31 mouse cellular contexts compared by ENCODE assay signal in the genomic region with DNA sequence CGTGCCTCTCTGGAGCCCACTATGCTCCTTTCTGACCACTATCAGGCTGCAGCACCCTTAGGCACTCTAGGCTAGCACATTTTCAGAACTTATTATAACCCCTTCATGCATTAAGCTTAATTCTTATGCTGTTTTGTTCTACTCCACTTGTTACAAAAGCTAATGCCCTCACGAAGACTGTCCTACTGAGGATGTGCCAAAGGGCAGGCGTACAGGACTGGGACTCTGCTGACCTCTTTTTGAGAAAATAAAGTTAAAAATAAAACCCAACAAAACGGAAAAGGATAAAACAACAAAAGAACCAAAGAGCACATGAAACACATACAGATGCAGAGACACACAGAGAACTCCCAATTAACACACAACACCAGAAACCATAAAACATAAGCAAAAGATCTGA. TPM values are rescaled to one million over a fixed set of nuclear protein-coding genes. Genes with fewer than 3 reads are reported as not detected.
DNase-seq lines count a peak whose midpoint lies in the region; ATAC-seq and TF ChIP-seq lines count a peak whose summit lies in the region.
"Had no signal": no experiment of that assay in that cellular context is flagged by ENCODE, and none has a peak within 500 bp of the region (broad histone marks: within the 10 kb centered on the region; RNA-seq: fewer than 3 reads in every experiment).

No protein-coding gene starts in this region.

- TF ChIP-seq RAD21 in MEL (IDR thresholded peaks at IDR 0.05; ENCODE audit: low read depth, low read length), result no peak

- no peaks in the 10 kb centered on the region for H3K9me3 ChIP-seq in MEL (replicated peaks; ENCODE audit: insufficient read depth, low read length)
- H3K9me3 ChIP-seq in liver, embryonic 13.5 days (replicated peaks), result no peaks in the 10 kb centered on the region
- no peaks in the 10 kb centered on the region for H3K9me3 ChIP-seq in liver, embryonic 16.5 days (replicated peaks; ENCODE audit: control insufficient read depth, low read length)
- no peaks in the 10 kb centered on the region for H3K9me3 ChIP-seq in lung, postnatal 0 days (ENCODE audit: low read length)
- H3K9me3 ChIP-seq: forebrain, embryonic 10.5 days; forebrain, embryonic 13.5 days; G1E; heart, embryonic 10.5 days; heart, embryonic 13.5 days had no signal

- peak overlapping the region; percentile 18; the same call in 1 of the 2 replicates for H3K27ac ChIP-seq in MEL (ENCODE audit: control insufficient read depth, low read depth, low read length)
- H3K27ac ChIP-seq in liver, embryonic 13.5 days, result peak overlapping the region; percentile 97
- peak overlapping the region; percentile 98 for H3K27ac ChIP-seq in liver, embryonic 16.5 days (ENCODE audit: low read length)
- no peak overlapping the region for H3K27ac ChIP-seq in lung, postnatal 0 days (ENCODE audit: low read length)
- H3K27ac ChIP-seq: forebrain, embryonic 10.5 days; forebrain, embryonic 13.5 days; heart, adult 2 months; heart, embryonic 10.5 days; hindbrain, embryonic 14.5 days had no signal

- no peak for ATAC-seq in liver, embryonic 13.5 days (ENCODE audit: low read depth)
- no peak for ATAC-seq in liver, embryonic 16.5 days (ENCODE audit: low read depth)
- no peak for ATAC-seq in lung, postnatal 0 days
- ATAC-seq: forebrain, embryonic 13.5 days; forebrain, embryonic 16.5 days had no signal

- peaks cover 24 to 34% of the 10 kb centered on the region in 2 experiments for H3K4me1 ChIP-seq in MEL (ENCODE audit: control insufficient read depth in 1 of 2, insufficient read depth in 2 of 2, low read length in 2 of 2)
- peaks cover 89% of the 10 kb centered on the region for H3K4me1 ChIP-seq in liver, embryonic 13.5 days (replicated peaks)
- H3K4me1 ChIP-seq in liver, embryonic 16.5 days (ENCODE audit: control insufficient read depth, low read depth, low read length), result peaks cover 54% of the 10 kb centered on the region
- peaks cover 5% of the 10 kb centered on the region; the same call in 1 of the 2 replicates for H3K4me1 ChIP-seq in lung, postnatal 0 days (ENCODE audit: insufficient read depth, low read depth, low read length)
- H3K4me1 ChIP-seq: forebrain, embryonic 10.5 days; forebrain, embryonic 13.5 days had no signal

- H3K4me3 ChIP-seq in MEL (ENCODE audit: control insufficient read depth in 1 of 2, insufficient read depth in 1 of 2, low read depth in 2 of 2, low read length in 2 of 2), result no peak overlapping the region
- H3K4me3 ChIP-seq in liver, embryonic 13.5 days (replicated peaks), result no peak overlapping the region
- no peak overlapping the region for H3K4me3 ChIP-seq in liver, embryonic 16.5 days (ENCODE audit: low read depth, low read length)
- H3K4me3 ChIP-seq in lung, postnatal 0 days (ENCODE audit: low read depth, low read length), result no peak overlapping the region
- H3K4me3 ChIP-seq: forebrain, embryonic 10.5 days; forebrain, embryonic 13.5 days; heart, adult 2 months; heart, embryonic 10.5 days; heart, embryonic 13.5 days had no signal

- 78% methylated on average over 4 of the region's 4 CpGs for WGBS in liver, embryonic 13.5 days (ENCODE audit: insufficient replicate concordance)
- WGBS in liver, embryonic 16.5 days (ENCODE audit: insufficient replicate concordance), result 75% methylated on average over 4 of the region's 4 CpGs
- WGBS in lung, postnatal 0 days, result 77% methylated on average over 4 of the region's 4 CpGs

- peaks cover 60 to 68% of the 10 kb centered on the region in 2 experiments for H3K36me3 ChIP-seq in MEL (ENCODE audit: control insufficient read depth in 1 of 2, insufficient read depth in 2 of 2, low read length in 2 of 2)
- peaks cover 95% of the 10 kb centered on the region for H3K36me3 ChIP-seq in liver, embryonic 13.5 days
- H3K36me3 ChIP-seq in liver, embryonic 16.5 days (ENCODE audit: control insufficient read depth, insufficient read depth), result peaks cover 34% of the 10 kb centered on the region
- H3K36me3 ChIP-seq in lung, postnatal 0 days (ENCODE audit: insufficient read depth, low read length), result peaks cover 33% of the 10 kb centered on the region

- H3K9ac ChIP-seq in MEL (ENCODE audit: control insufficient read depth, low read depth, low read length, poor library complexity, severe bottlenecking), result no peak overlapping the region
- no peak overlapping the region for H3K9ac ChIP-seq in liver, embryonic 13.5 days
- H3K9ac ChIP-seq in liver, embryonic 16.5 days (ENCODE audit: low read depth, low read length), result no peak overlapping the region
- H3K9ac ChIP-seq in lung, postnatal 0 days (replicated peaks; ENCODE audit: low read depth), result no peak overlapping the region
- H3K9ac ChIP-seq: forebrain, embryonic 13.5 days; hindbrain, embryonic 14.5 days had no signal

- TF ChIP-seq POLR2A in MEL (IDR thresholded peaks at IDR 0.05; ENCODE audit: control insufficient read depth in 1 of 2, insufficient read depth in 1 of 2, low read depth in 1 of 2, low read length in 2 of 2, poor library complexity in 1 of 2), result 0 out of 4 replicates have a peak, but pooled peaks of 1 of the 2 experiments have one; percentile 3

- peaks cover 51% of the 10 kb centered on the region for H3K79me2 ChIP-seq in MEL (ENCODE audit: control insufficient read depth, insufficient read depth, low read length, poor library complexity)

- peak; percentile 61 for DNase-seq in kidney, adult 9 months
- no peak for DNase-seq in kidney, adult 18-20 months
- DNase-seq in MEL (ENCODE audit: low read depth, low spot score), result no peak
- DNase-seq in liver, embryonic 13.5 days, result no peak
- no peak for DNase-seq in lung, postnatal 0 days (ENCODE audit: low spot score)
- DNase-seq in neural tube, embryonic 10.5 days (ENCODE audit: extremely low spot score, low spot score), result no peak
- DNase-seq: adrenal gland, adult 2 months; adrenal gland, postnatal 14 days; B cell, adult 2 months; cerebellum, adult 11 months; cerebellum, adult 2 months; cerebellum, adult 9-11 months; cerebellum, postnatal 25 days; embryo, embryonic 11 days; gastrocnemius, postnatal 10 days; gastrocnemius, postnatal 36 days; heart, adult 2 months; heart, postnatal 14 days; heart, postnatal 4 days had no signal

- no peak overlapping the region for H3K4me2 ChIP-seq in liver, embryonic 13.5 days
- H3K4me2 ChIP-seq in liver, embryonic 16.5 days (ENCODE audit: low read depth, low read length), result no peak overlapping the region
- H3K4me2 ChIP-seq in lung, postnatal 0 days (replicated peaks; ENCODE audit: low read depth, low read length), result no peak overlapping the region
- H3K4me2 ChIP-seq: forebrain, embryonic 13.5 days; hindbrain, embryonic 14.5 days had no signal

- no peaks in the 10 kb centered on the region for H3K27me3 ChIP-seq in MEL (ENCODE audit: control insufficient read depth in 1 of 2, insufficient read depth in 2 of 2, low read length in 2 of 2)
- H3K27me3 ChIP-seq in liver, embryonic 13.5 days, result no peaks in the 10 kb centered on the region
- H3K27me3 ChIP-seq in liver, embryonic 16.5 days (ENCODE audit: control insufficient read depth, insufficient read depth, low read depth, low read length), result no peaks in the 10 kb centered on the region
- H3K27me3 ChIP-seq in lung, postnatal 0 days (replicated peaks; ENCODE audit: insufficient read depth, low read length), result no peaks in the 10 kb centered on the region
- H3K27me3 ChIP-seq: CH12.LX; forebrain, embryonic 13.5 days; heart, embryonic 13.5 days had no signal

- TF ChIP-seq EP300 in MEL (IDR thresholded peaks at IDR 0.05; ENCODE audit: low read depth in 1 of 2, low read length in 2 of 2), result no peak
- no peak for TF ChIP-seq EP300 in lung, postnatal 0 days (IDR thresholded peaks at IDR 0.05)

- no peak for TF ChIP-seq CTCF in MEL (IDR thresholded peaks at IDR 0.05 in 2 of 3, conservative IDR thresholded peaks at IDR 0.05 in 1 of 3; ENCODE audit: control insufficient read depth in 1 of 3, insufficient read depth in 1 of 3, low read depth in 2 of 3, low read length in 3 of 3, poor library complexity in 1 of 3, severe bottlenecking in 1 of 3)
- no peak for TF ChIP-seq CTCF in lung, postnatal 0 days (IDR thresholded peaks at IDR 0.05)

TF ChIP-seq in MEL, 35 proteins besides CTCF, POLR2A, EP300 and RAD21 (continues in another document):
- TF ChIP-seq NRF1 (IDR thresholded peaks at IDR 0.05; ENCODE audit: insufficient read depth, low read depth, low read length, poor library complexity, severe bottlenecking) (no peak), MXI1 (IDR thresholded peaks at IDR 0.05; ENCODE audit: low read depth, low read length) (peak; percentile 24; the same call in 1 of the 2 replicates)

RNA-seq across cellular contexts. Expression of a gene that starts 9.5 kb away (rescaled TPM):
- 81.3 and 83.2 TPM in 2 replicates for total RNA-seq in MEL (2012; rRNA removed)
- polyA plus RNA-seq in MEL (2012; ENCODE audit: insufficient read depth in 1 of 2, insufficient read length in 2 of 2, low read depth in 1 of 2, low replicate concordance in 2 of 2, missing spikeins in 1 of 2), result 100 to 1,000 TPM; 121 to 329 TPM
- 36.8 and 46.3 TPM in 2 replicates for polyA plus RNA-seq in liver, embryonic 13.5 days (2015; fragmentation: Nextera tagmentation; extraction: Ambion mirVana)
- polyA plus RNA-seq in liver, embryonic 16.5 days (2015; fragmentation: Nextera tagmentation; extraction: Ambion mirVana), result 33.4 and 36.8 TPM in 2 replicates
- polyA plus RNA-seq in lung, postnatal 0 days (2015; fragmentation: Nextera tagmentation; extraction: Ambion mirVana), result 83.7 and 84.4 TPM in 2 replicates

RNA-seq across cellular contexts. Expression of a gene that starts 33.4 kb away (rescaled TPM):
- 570 and 748 TPM in 2 replicates for total RNA-seq in MEL (2012; rRNA removed)
- 100 to 1,000 TPM in 1 of 2 experiments, 10 to 100 TPM in 1; 85.7 to 610 TPM for polyA plus RNA-seq in MEL (2012; ENCODE audit: insufficient read depth in 1 of 2, insufficient read length in 2 of 2, low read depth in 1 of 2, low replicate concordance in 2 of 2, missing spikeins in 1 of 2)
- 71.4 and 81.7 TPM in 2 replicates for polyA plus RNA-seq in liver, embryonic 13.5 days (2015; fragmentation: Nextera tagmentation; extraction: Ambion mirVana)
- 80.5 and 82.1 TPM in 2 replicates for polyA plus RNA-seq in liver, embryonic 16.5 days (2015; fragmentation: Nextera tagmentation; extraction: Ambion mirVana)
- polyA plus RNA-seq in lung, postnatal 0 days (2015; fragmentation: Nextera tagmentation; extraction: Ambion mirVana), result 10.0 and 10.4 TPM in 2 replicates

RNA-seq across cellular contexts. Expression of a gene that starts 49.0 kb away (rescaled TPM):
- total RNA-seq in MEL (2012; rRNA removed), result 4.4 and 5.3 TPM in 2 replicates
- polyA plus RNA-seq in MEL (2012; ENCODE audit: insufficient read depth in 1 of 2, insufficient read length in 2 of 2, low read depth in 1 of 2, low replicate concordance in 2 of 2, missing spikeins in 1 of 2), result 1 to 10 TPM in 1 of 2 experiments, not detected in 1; 7.4 TPM
- 1.8 TPM in 2 replicates for polyA plus RNA-seq in liver, embryonic 13.5 days (2015; fragmentation: Nextera tagmentation; extraction: Ambion mirVana)
- 1.6 and 1.7 TPM in 2 replicates for polyA plus RNA-seq in liver, embryonic 16.5 days (2015; fragmentation: Nextera tagmentation; extraction: Ambion mirVana)
- 3.4 and 3.7 TPM in 2 replicates for polyA plus RNA-seq in lung, postnatal 0 days (2015; fragmentation: Nextera tagmentation; extraction: Ambion mirVana)

RNA-seq across cellular contexts. Expression of a gene that starts 57.6 kb away (rescaled TPM):
- total RNA-seq in MEL (2012; rRNA removed), result 0.39 and 0.58 TPM in 2 replicates
- polyA plus RNA-seq in MEL (2012; ENCODE audit: insufficient read depth in 1 of 2, insufficient read length in 2 of 2, low read depth in 1 of 2, low replicate concordance in 2 of 2, missing spikeins in 1 of 2), result under 1 TPM in 1 of 2 experiments, not detected in 1; 0.33 TPM
- polyA plus RNA-seq in liver, embryonic 13.5 days (2015; fragmentation: Nextera tagmentation; extraction: Ambion mirVana), result 0.39 and 0.53 TPM in 2 replicates
- 1.3 and 1.6 TPM in 2 replicates for polyA plus RNA-seq in liver, embryonic 16.5 days (2015; fragmentation: Nextera tagmentation; extraction: Ambion mirVana)
- polyA plus RNA-seq in lung, postnatal 0 days (2015; fragmentation: Nextera tagmentation; extraction: Ambion mirVana), result 2.4 TPM in 2 replicates
- total RNA-seq: G1E; gastrocnemius, adult 18-20 months; gastrocnemius, postnatal 10 days; gastrocnemius, postnatal 36 days had no signal
- polyA plus RNA-seq: embryonic facial prominence, embryonic 11.5 days; forebrain, embryonic 10.5 days; forebrain, embryonic 13.5 days; forebrain, embryonic 16.5 days; G1E; heart, embryonic 10.5 days; hindbrain, embryonic 11.5 days had no signal
